Mouse (Mus musculus) right cerebral cortex, adult 2 months (tissue): Measurements from ENCODE around the gene Gm20425.
A peak's percentile ranks its signal among the peaks of the same experiment; 100 is the strongest.

Experiments used
- DNase-seq, 2 experiments: peaks; one replicate each; pipeline ENCODE4 v3.0.0; 2021 to 2022; ENCODE audit warnings: low spot score in 2 of 2

Gm20425 gene

GRCm38 (mm10) chr9:103230151-103230951, at the start of gene Gm20425, which contains the start of gene Trf:
Gene Gm20425 (minus strand): TSS chr9:103230307.
Gene Trf (minus strand): TSS chr9:103230444.
- DNase-seq = peak; percentile 24 to 51

- DNase-seq = no peak
Measured at GRCm38 (mm10) chr9:103276876-103277275, 46.8 kb upstream of the Gm20425 start.

GRCm38 (mm10) chr9:103275676-103276075, 45.6 kb upstream of the Gm20425 start:
- no peak for DNase-seq

- DNase-seq = no peak
Measured at GRCm38 (mm10) chr9:103274819-103275218, 44.7 kb upstream of the Gm20425 start.

- no peak for DNase-seq
Measured at GRCm38 (mm10) chr9:103271104-103271503, 41.0 kb upstream of the Gm20425 start.

GRCm38 (mm10) chr9:103265778-103266177, 35.7 kb upstream of the Gm20425 start:
- no peak for DNase-seq

- no peak for DNase-seq
Measured at GRCm38 (mm10) chr9:103252906-103253305, 22.8 kb upstream of the Gm20425 start.

GRCm38 (mm10) chr9:103248618-103249017, 18.5 kb upstream of the Gm20425 start:
- no peak for DNase-seq

- DNase-seq = no peak
Measured at GRCm38 (mm10) chr9:103246526-103247168, 16.5 kb upstream of the Gm20425 start.

- no peak for DNase-seq
Measured at GRCm38 (mm10) chr9:103243640-103244039, 13.5 kb upstream of the Gm20425 start.

GRCm38 (mm10) chr9:103241206-103241605, 11.1 kb upstream of the Gm20425 start:
- no peak for DNase-seq

GRCm38 (mm10) chr9:103239471-103239870, 9.4 kb upstream of the Gm20425 start:
- no peak for DNase-seq

- no peak for DNase-seq
Measured at GRCm38 (mm10) chr9:103234565-103235165, 4.6 kb upstream of the Gm20425 start.

- no peak for DNase-seq
Measured at GRCm38 (mm10) chr9:103234059-103234458, 4.0 kb upstream of the Gm20425 start.

GRCm38 (mm10) chr9:103233006-103233395, 2.9 kb upstream of the Gm20425 start:
- no peak for DNase-seq

- no peak for DNase-seq
Measured at GRCm38 (mm10) chr9:103232232-103233005, 2.3 kb upstream of the Gm20425 start.

- DNase-seq = no peak
Measured at GRCm38 (mm10) chr9:103229037-103229867, 855 bp downstream of the Gm20425 start.

GRCm38 (mm10) chr9:103228370-103229003, 1.6 kb downstream of the Gm20425 start:
- DNase-seq = no peak

- DNase-seq = no peak
Measured at GRCm38 (mm10) chr9:103227760-103228159, 2.3 kb downstream of the Gm20425 start.

- no peak for DNase-seq
Measured at GRCm38 (mm10) chr9:103226806-103227205, 3.3 kb downstream of the Gm20425 start.

GRCm38 (mm10) chr9:103225464-103225863, 4.6 kb downstream of the Gm20425 start:
- no peak for DNase-seq
